8 mouse cellular contexts compared by ENCODE assay signal in the genomic region with DNA sequence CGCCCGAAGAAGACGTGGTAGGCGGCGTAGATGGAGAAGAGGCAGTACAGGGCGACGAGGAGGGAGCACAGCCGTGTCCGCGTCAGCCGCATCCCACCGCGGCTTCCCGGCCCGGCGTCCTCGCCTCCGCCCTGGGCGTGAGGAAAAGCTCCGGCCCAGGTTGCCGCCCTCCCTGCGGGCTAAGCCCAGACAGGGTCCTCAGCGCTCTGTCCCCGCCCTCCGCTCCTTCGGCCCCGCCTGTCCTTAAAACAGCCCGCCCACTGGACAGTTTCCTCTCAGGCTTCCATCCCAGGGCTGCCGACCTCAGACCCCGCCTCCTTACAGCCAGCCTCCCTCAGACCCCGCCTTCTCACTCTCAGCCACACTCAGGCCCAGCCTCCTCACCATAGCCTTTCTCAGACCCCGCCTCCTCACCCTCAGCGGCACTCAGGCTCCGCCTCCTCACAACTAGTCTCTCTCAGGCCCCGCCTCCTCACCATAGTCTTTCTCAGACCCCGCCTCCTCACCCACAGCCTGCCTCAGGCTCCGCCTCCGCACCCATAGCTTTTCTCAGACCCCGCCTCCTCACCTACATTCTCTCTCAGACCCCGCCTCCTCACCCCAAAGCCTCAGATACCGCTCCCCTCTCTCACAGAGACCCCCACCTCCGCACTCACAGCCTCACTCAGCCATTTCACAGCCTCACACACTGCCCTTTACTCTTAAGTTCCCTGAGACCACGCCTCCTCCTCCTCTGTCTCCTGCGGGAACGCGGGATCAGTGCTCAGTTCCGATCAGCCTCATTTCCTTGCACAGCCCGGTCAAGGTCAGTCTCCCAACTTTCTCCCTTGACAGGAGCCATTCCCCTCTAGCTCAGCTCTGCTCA. TPM values are rescaled to one million over a fixed set of nuclear protein-coding genes. Genes with fewer than 3 reads are reported as not detected.
A peak's percentile ranks its signal among the peaks of the same experiment; 100 is the strongest.
DNase-seq lines count a peak whose midpoint lies in the region; ATAC-seq lines count a peak whose summit lies in the region.

A gene (minus strand): TSS at position 392 of the 865 bp plus-strand sequence.

- ATAC-seq in hindbrain, embryonic 16.5 days = peak; percentile 98

- H3K4me3 ChIP-seq in hindbrain, embryonic 16.5 days (ENCODE audit: low read length) = peak within 1 kb of the TSS; percentile 74
- peak within 1 kb of the TSS; percentile 56 for H3K4me3 ChIP-seq in macrophage (ENCODE audit: inconsistent target)

- DNase-seq in WW6 (ENCODE audit: low read depth, low spot score) = peak; percentile 94
- peak; percentile 82 to 87 for DNase-seq in cerebellum, postnatal 4 days (ENCODE audit: low spot score in 2 of 2)
- DNase-seq in gastrocnemius, adult 18-20 months (ENCODE audit: low spot score) = peak; percentile 98
- peak; percentile 89 to 92 for DNase-seq in left cerebral cortex, adult 18-20 months (ENCODE audit: low spot score in 2 of 2)
- peak; percentile 97 for DNase-seq in right cerebral cortex, adult 18-20 months
- peak; percentile 68 for DNase-seq in urinary bladder, postnatal 10 days (ENCODE audit: low spot score)

- 0 out of 2 replicates have a peak, but pooled peaks cover 2% of the 10 kb centered on the region for H3K36me3 ChIP-seq in hindbrain, embryonic 16.5 days (ENCODE audit: control insufficient read depth, insufficient read depth, low read length)
- H3K36me3 ChIP-seq in macrophage (ENCODE audit: inconsistent target) = no peaks in the 10 kb centered on the region

- peaks cover 10% of the 10 kb centered on the region for H3K4me1 ChIP-seq in hindbrain, embryonic 16.5 days (ENCODE audit: control insufficient read depth, insufficient read depth, low read depth, low read length)

- peak within 1 kb of the TSS; percentile 90 for H3K9ac ChIP-seq in hindbrain, embryonic 16.5 days (ENCODE audit: low read depth, low read length)

- no peaks in the 10 kb centered on the region for H3K27me3 ChIP-seq in hindbrain, embryonic 16.5 days (replicated peaks; ENCODE audit: control insufficient read depth, insufficient read depth, low read length)

- under 1% methylated on average over 43 of the region's 48 CpGs for WGBS in hindbrain, embryonic 16.5 days
- WGBS in macrophage (ENCODE audit: missing documents) = 7% methylated on average over 36 of the region's 48 CpGs

- H3K4me2 ChIP-seq in hindbrain, embryonic 16.5 days (ENCODE audit: low read length) = peak within 1 kb of the TSS; percentile 93

- H3K9me3 ChIP-seq in hindbrain, embryonic 16.5 days (ENCODE audit: control insufficient read depth, low read length) = no peaks in the 10 kb centered on the region

- peak within 1 kb of the TSS; percentile 89 for H3K27ac ChIP-seq in hindbrain, embryonic 16.5 days (ENCODE audit: low read depth, low read length)
- H3K27ac ChIP-seq in macrophage = no peak within 1 kb of the TSS

- no peaks in the 10 kb centered on the region; the same call in 1 of the 2 replicates for H3K79me2 ChIP-seq in macrophage (ENCODE audit: inconsistent target)

RNA-seq across cellular contexts. Expression of the gene that starts here (rescaled TPM):
- total RNA-seq in gastrocnemius, adult 18-20 months (2021) = 10 to 100 TPM; 39.6 to 40.1 TPM
- 45.2 and 45.6 TPM in 2 replicates for polyA plus RNA-seq in hindbrain, embryonic 16.5 days (2015; fragmentation: Nextera tagmentation; extraction: Ambion mirVana)
- total RNA-seq in left cerebral cortex, adult 18-20 months (2021) = 10 to 100 TPM; 33.5 to 40.2 TPM
- total RNA-seq in macrophage (2018; cell fraction: chromatin; rRNA removed) = 10 to 100 TPM in 22 of 26 experiments, 1 to 10 TPM in 4; 6.4 to 36.4 (median 22.9) TPM
- 10 to 100 TPM; 18.4 to 28.1 (median 23.4) TPM for total RNA-seq in macrophage (2018; cell fraction: cytosol; rRNA removed)
- 10 to 100 TPM in 25 of 26 experiments, 1 to 10 TPM in 1; 6.3 to 34.4 (median 20.2) TPM for total RNA-seq in macrophage (2018; cell fraction: nucleus; rRNA removed)
- 18.8 to 34.8 TPM (median 30.1 TPM) in 3 replicates for polyA plus RNA-seq in macrophage (2018)
